Mouse (Mus musculus): Measurements from ENCODE around the gene Cd22.
"Not testable (repeated sequence)": the region's sequence is repeated elsewhere in the genome, so short reads cannot be mapped to it uniquely, and the experiment has no call there.

GRCm38 (mm10) chr7:30924581-30924980 is 44.4 kb upstream of the Cd22 start, which contains the start of gene Hamp2:
- TF ChIP-seq CTCF (conservative IDR thresholded peaks at IDR 0.05; ENCODE audit: low read length); NANOG (IDR thresholded peaks at IDR 0.05; ENCODE audit: borderline replicate concordance, low read length): not testable (repeated sequence)

All from E14TG2a.4 (cell line).